ENCODE assay signal across 8 mouse cellular contexts in genomic region chr5:129019497-129020299, GRCm38 (mm10). TPM values are rescaled to one million over a fixed set of nuclear protein-coding genes. Genes with fewer than 3 reads are reported as not detected.
DNase-seq lines count a peak whose midpoint lies in the region; ATAC-seq and TF ChIP-seq lines count a peak whose summit lies in the region.

Gene Ran (plus strand): TSS chr5:129020069.

- no peaks in the 10 kb centered on the region for H3K9me3 ChIP-seq in hindbrain, embryonic 14.5 days (ENCODE audit: control insufficient read depth, low read length)

- in situ Hi-C loops in Patski (cut with MboI; ENCODE audit: low pct_unique_long_range_greater_than_20kb): loop anchor here (25.0 kb wide), 1 partner anchor 1407 kb away; no protein-coding TSS in a partner anchor

- peaks cover 14% of the 10 kb centered on the region for H3K4me1 ChIP-seq in hindbrain, embryonic 14.5 days (replicated peaks; ENCODE audit: control insufficient read depth, insufficient read depth, low read length)

- DNase-seq in Patski (ENCODE audit: low read depth, low spot score): peak; percentile 69
- DNase-seq in cerebellum, postnatal 14 days: peak; percentile 97 to 98
- peak; percentile 88 to 90 for DNase-seq in frontal cortex, postnatal 25 days (ENCODE audit: low spot score in 2 of 2)
- DNase-seq in hindbrain, embryonic 14.5 days (ENCODE audit: low spot score): peak; percentile 99
- DNase-seq in layer of hippocampus, postnatal 36 days: peak; percentile 94
- DNase-seq in lung, postnatal 36 days: peak; percentile 93
- peak; percentile 98 for DNase-seq in retina, postnatal 1 day
- DNase-seq in urinary bladder, adult 18-20 months (ENCODE audit: low spot score in 2 of 2): peak; percentile 89 to 90

- POLR2A ChIA-PET in Patski (lab: Charles Lee): interaction anchor here (1.0 kb wide), 1 partner anchor 11 kb away, joined by 3 read pairs; no protein-coding TSS in a partner anchor

- WGBS in hindbrain, embryonic 14.5 days: 0% methylated on average over 81 of the region's 102 CpGs

- peak within 1 kb of the TSS; percentile 99 for H3K27ac ChIP-seq in hindbrain, embryonic 14.5 days

- TF ChIP-seq CTCF in Patski (IDR thresholded peaks at IDR 0.05): no peak

- peak within 1 kb of the TSS; percentile 95 for H3K4me3 ChIP-seq in hindbrain, embryonic 14.5 days (replicated peaks; ENCODE audit: low read length)

- ATAC-seq in Patski: peak; percentile 81
- peak; percentile 92 for ATAC-seq in hindbrain, embryonic 14.5 days (ENCODE audit: low FRiP score)

- peak within 1 kb of the TSS; percentile 92 for H3K9ac ChIP-seq in hindbrain, embryonic 14.5 days

- H3K36me3 ChIP-seq in hindbrain, embryonic 14.5 days (replicated peaks; ENCODE audit: control insufficient read depth, insufficient read depth): peaks cover 28% of the 10 kb centered on the region

- H3K27me3 ChIP-seq in Patski: no peaks in the 10 kb centered on the region
- H3K27me3 ChIP-seq in hindbrain, embryonic 14.5 days (ENCODE audit: control insufficient read depth, insufficient read depth, low read length): no peaks in the 10 kb centered on the region

- peak within 1 kb of the TSS; percentile 91 for H3K4me2 ChIP-seq in hindbrain, embryonic 14.5 days (replicated peaks)

- CTCF ChIA-PET in Patski (lab: Charles Lee): no interaction called here

RNA-seq across cellular contexts. Expression of gene Ran, which starts in this region (rescaled TPM):
- 609 TPM for polyA plus RNA-seq in Patski (2021)
- polyA plus RNA-seq in hindbrain, embryonic 14.5 days (2014; fragmentation: Nextera tagmentation; extraction: Ambion mirVana): 343 and 359 TPM in 2 replicates
- total RNA-seq in layer of hippocampus, postnatal 36 days (2021): 100 to 1,000 TPM; 166 to 174 TPM

Comparison
In these comparisons a context has a peak if more than half of its experiments do, and no peak if none do; other contexts are left out.
1. Peak in every context shown above with its lines: DNase-seq, ATAC-seq, H3K4me3 ChIP-seq and H3K27ac ChIP-seq.